Mouse (Mus musculus) stomach, embryonic 14.5 days (tissue): ENCODE data around the gene E130116L18Rik. TPM values are rescaled to one million over a fixed set of nuclear protein-coding genes. Genes with fewer than 3 reads are reported as not detected.
A peak's percentile ranks its signal among the peaks of the same experiment; 100 is the strongest.

Source experiments
- ATAC-seq: fragments of 200-750 bp; cut with Nextera tagmentation; 2 replicates; pipeline ENCODE4 v1.8.0; 2017; ENCODE audit warnings: low read depth, moderate TSS enrichment; ENCODE audit not compliant: insufficient number of reproducible peaks, insufficient read depth, low FRiP score
- H3K27ac ChIP-seq: fragments of 300-500 bp; sonication (generic); 2 replicates; pipeline ENCODE4 v1.5.1; 2014; ENCODE audit warnings: mild to moderate bottlenecking, low read length, moderate library complexity, mixed read lengths
- H3K27me3 ChIP-seq: fragments of 300-500 bp; sonication (generic); 2 replicates; pipeline ENCODE4 v1.6.1; 2014; ENCODE audit warnings: low read length, control low read depth, mixed read lengths; ENCODE audit not compliant: control insufficient read depth, insufficient read depth
- H3K36me3 ChIP-seq: fragments of 300-500 bp; sonication (generic); 2 replicates; pipeline ENCODE4 v1.6.1; 2014; ENCODE audit warnings: mild to moderate bottlenecking, control low read depth, low read length, moderate library complexity, mixed read lengths; ENCODE audit not compliant: control insufficient read depth, insufficient read depth
- H3K4me1 ChIP-seq: fragments of 300-500 bp; sonication (generic); 2 replicates; pipeline ENCODE4 v1.6.1; 2014; ENCODE audit warnings: low read length, control low read depth, mixed read lengths; ENCODE audit not compliant: control insufficient read depth, insufficient read depth
- H3K4me2 ChIP-seq: fragments of 300-500 bp; sonication (generic); replicated peaks from 2 replicates; pipeline ENCODE4 v1.6.1; 2014; ENCODE audit warnings: low read depth, low read length, control low read depth
- H3K4me3 ChIP-seq: fragments of 300-500 bp; sonication (generic); 2 replicates; pipeline ENCODE4 v1.5.1; 2014; ENCODE audit warnings: low read depth, low read length, control low read depth
- H3K9ac ChIP-seq: fragments of 300-500 bp; sonication (generic); replicated peaks from 2 replicates; pipeline ENCODE4 v1.6.1; 2014; ENCODE audit warnings: low read depth, mild to moderate bottlenecking, control low read depth, low read length, moderate library complexity, mixed read lengths
- H3K9me3 ChIP-seq: fragments of 300-500 bp; sonication (generic); 2 replicates; pipeline ENCODE4 v1.6.1; 2016; ENCODE audit warnings: low read depth, low read length, control low read depth; ENCODE audit not compliant: control insufficient read depth
- WGBS: fragments of 180-500 bp; shearing (Covaris S2); extraction: QIAGEN DNeasy Blood & Tissue Kit; methylation state at CpG from one replicate; pipeline ENCODE4 v1.1.7; 2014; 5-methylcytosine and 5-hydroxymethylcytosine counted together
- polyA plus RNA-seq: library from polyadenylated mRNA; unstranded; fragments of >200 nt; fragmentation: Nextera tagmentation; extraction: Ambion mirVana; gene quantifications from 2 replicates; pipeline ENCODE4 v1.2.1, GENCODE M21; 2014

E130116L18Rik gene
- not detected in 2 replicates for polyA plus RNA-seq

GRCm38 (mm10) chr5:25222752-25223702 is at the start of gene E130116L18Rik:
Gene E130116L18Rik (minus strand): TSS chr5:25223153.
- H3K9me3 ChIP-seq = no peaks in the 10 kb centered on the region

DNA sequence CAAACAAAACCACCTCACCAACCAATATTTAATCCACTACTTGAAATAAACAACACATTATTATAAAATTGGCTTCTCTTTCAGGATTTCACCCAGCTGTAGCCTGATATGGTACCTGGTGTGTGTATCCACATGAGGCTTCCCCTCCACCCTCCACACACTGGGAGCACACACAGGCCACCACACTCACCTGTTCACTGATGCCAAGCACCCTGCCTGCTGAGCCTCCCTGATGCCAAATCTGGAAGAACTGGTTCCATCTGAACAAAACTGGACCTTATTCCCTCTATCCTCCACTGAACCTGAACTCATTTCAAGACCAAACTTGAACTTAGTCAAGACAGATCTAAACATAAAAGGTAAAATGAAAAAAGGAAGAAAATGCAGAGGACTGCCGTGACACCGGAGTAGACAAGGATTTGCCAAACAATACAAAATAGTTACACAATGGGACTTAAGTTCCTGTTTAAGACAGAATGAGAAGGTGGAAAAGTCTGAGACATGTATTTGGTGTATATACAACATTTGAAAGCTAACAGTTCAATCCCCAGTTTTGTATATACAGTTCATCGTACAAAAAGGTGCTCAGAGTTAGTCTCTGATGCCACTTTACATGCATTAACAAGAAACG is 45.4 kb upstream of the E130116L18Rik start:
- Histone ChIP-seq H3K9me3 (no peaks in the 10 kb centered on the region), H3K4me3 (no peak overlapping the region), H3K27me3 (no peaks in the 10 kb centered on the region), H3K4me2 (no peak overlapping the region), H3K36me3 (peaks cover 44% of the 10 kb centered on the region), H3K4me1 (no peaks in the 10 kb centered on the region), H3K9ac (no peak overlapping the region), H3K27ac (no peak overlapping the region)
- WGBS = 88% methylated on average over 4 of the region's 4 CpGs
- ATAC-seq = no peak

More at GRCm38 (mm10) chr5:25222752-25223702, at the start of gene E130116L18Rik:
- Histone ChIP-seq H3K4me3 (peak within 1 kb of the TSS; percentile 62), H3K4me2 (peak within 1 kb of the TSS; percentile 67), H3K36me3 (peaks cover 3% of the 10 kb centered on the region; the same call in 1 of the 2 replicates), H3K27ac (peak within 1 kb of the TSS; percentile 88), H3K9ac (peak within 1 kb of the TSS; percentile 87), H3K4me1 (no peaks in the 10 kb centered on the region), H3K27me3 (no peaks in the 10 kb centered on the region)
- ATAC-seq = peak; percentile 95
- WGBS = 3% methylated on average over 70 of the region's 72 CpGs

- Histone ChIP-seq H3K9ac (no peak overlapping the region), H3K27me3 (no peaks in the 10 kb centered on the region), H3K4me1 (no peaks in the 10 kb centered on the region), H3K4me3 (no peak overlapping the region), H3K36me3 (peaks cover 54% of the 10 kb centered on the region), H3K4me2 (no peak overlapping the region), H3K27ac (no peak overlapping the region), H3K9me3 (no peaks in the 10 kb centered on the region)
- 81% methylated on average over 7 of the region's 7 CpGs for WGBS
- no peak for ATAC-seq
Measured at GRCm38 (mm10) chr5:25262266-25262665, 39.3 kb upstream of the E130116L18Rik start.

DNA sequence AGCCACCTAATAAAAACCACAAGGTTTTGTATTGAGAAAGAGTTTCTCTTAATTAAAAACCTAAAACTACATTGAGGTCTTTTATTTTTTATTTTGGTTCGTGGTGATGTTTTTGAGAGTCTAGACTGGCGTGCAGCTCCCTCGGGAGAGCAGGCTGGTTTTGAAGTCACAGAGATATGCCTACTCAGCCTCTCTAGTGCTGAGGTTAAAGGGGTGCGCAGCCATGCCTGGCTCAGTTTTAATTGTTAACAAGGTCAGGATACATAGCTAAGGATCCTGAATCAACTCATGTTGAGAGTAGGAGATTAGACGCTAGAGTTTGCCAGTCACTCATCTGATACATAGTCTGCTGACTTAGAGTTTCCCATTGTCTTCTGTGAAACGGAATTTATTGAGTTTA is 38.5 kb upstream of the E130116L18Rik start:
- no peak for ATAC-seq
- no peak overlapping the region for H3K4me3 ChIP-seq
- H3K27ac ChIP-seq = no peak overlapping the region
- no peaks in the 10 kb centered on the region for H3K9me3 ChIP-seq
- H3K4me2 ChIP-seq = no peak overlapping the region
- WGBS = 84% methylated on average over 6 of the region's 6 CpGs
- no peaks in the 10 kb centered on the region for H3K4me1 ChIP-seq
- H3K36me3 ChIP-seq = peaks cover 56% of the 10 kb centered on the region
- no peak overlapping the region for H3K9ac ChIP-seq
- no peaks in the 10 kb centered on the region for H3K27me3 ChIP-seq

GRCm38 (mm10) chr5:25256686-25257085 is 33.7 kb upstream of the E130116L18Rik start:
- Histone ChIP-seq H3K27ac (no peak overlapping the region), H3K36me3 (peaks cover 48% of the 10 kb centered on the region), H3K9me3 (no peaks in the 10 kb centered on the region), H3K27me3 (no peaks in the 10 kb centered on the region), H3K4me3 (no peak overlapping the region), H3K9ac (no peak overlapping the region), H3K4me1 (no peaks in the 10 kb centered on the region), H3K4me2 (no peak overlapping the region)
- WGBS = 89% methylated on average over 2 of the region's 2 CpGs
- no peak for ATAC-seq

DNA sequence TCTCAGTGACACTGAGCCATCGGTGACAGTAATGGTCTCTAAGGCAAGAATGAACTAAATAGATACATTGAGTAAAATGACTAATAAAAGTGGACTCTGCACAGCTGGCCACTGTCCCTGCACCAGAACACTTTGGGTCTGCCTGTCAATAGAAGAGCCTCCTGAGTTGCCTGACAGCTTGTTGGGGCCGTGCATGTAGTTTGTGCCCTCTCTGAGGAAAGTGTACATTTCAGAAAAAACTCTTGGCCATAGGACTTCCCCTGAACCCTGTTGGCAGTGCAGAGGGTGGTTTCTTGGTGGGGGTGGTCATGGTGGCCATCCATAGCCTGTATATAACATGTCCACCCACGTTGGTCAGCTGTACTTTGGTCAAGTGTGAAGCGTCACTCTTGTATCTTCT is 31.5 kb upstream of the E130116L18Rik start:
- H3K4me1 ChIP-seq = no peaks in the 10 kb centered on the region
- no peaks in the 10 kb centered on the region for H3K27me3 ChIP-seq
- H3K4me2 ChIP-seq = no peak overlapping the region
- H3K9ac ChIP-seq = no peak overlapping the region
- H3K27ac ChIP-seq = no peak overlapping the region
- peaks cover 55% of the 10 kb centered on the region for H3K36me3 ChIP-seq
- H3K9me3 ChIP-seq = no peaks in the 10 kb centered on the region
- ATAC-seq = no peak
- no peak overlapping the region for H3K4me3 ChIP-seq
- WGBS = 89% methylated on average over 4 of the region's 4 CpGs

GRCm38 (mm10) chr5:25252825-25253544 is 30.0 kb upstream of the E130116L18Rik start:
- Histone ChIP-seq H3K4me1 (no peaks in the 10 kb centered on the region), H3K27ac (peak overlapping the region; percentile 52; the same call in 1 of the 2 replicates), H3K4me2 (no peak overlapping the region), H3K9ac (no peak overlapping the region), H3K36me3 (peaks cover 44% of the 10 kb centered on the region), H3K4me3 (no peak overlapping the region), H3K9me3 (no peaks in the 10 kb centered on the region), H3K27me3 (no peaks in the 10 kb centered on the region)
- 80% methylated on average over 8 of the region's 8 CpGs for whole genome bisulfite sequencing
- ATAC-seq = peak; percentile 67

GRCm38 (mm10) chr5:25252423-25252822 is 29.5 kb upstream of the E130116L18Rik start:
- peak; percentile 56; the same call in 1 of the 2 replicates for ATAC-seq
- WGBS = 52% methylated on average over 2 of the region's 2 CpGs
- Histone ChIP-seq H3K4me1 (no peaks in the 10 kb centered on the region), H3K27me3 (no peaks in the 10 kb centered on the region), H3K36me3 (peaks cover 38% of the 10 kb centered on the region), H3K9ac (no peak overlapping the region), H3K4me2 (no peak overlapping the region), H3K4me3 (no peak overlapping the region), H3K27ac (peak overlapping the region; percentile 34; the same call in 1 of the 2 replicates), H3K9me3 (no peaks in the 10 kb centered on the region)
